Mouse (Mus musculus) right cerebral cortex, adult 18-20 months (tissue): ENCODE measurements around the gene Pamr1.

Source experiments
- DNase-seq: peaks from one replicate; pipeline ENCODE4 v3.0.0; 2022; ENCODE audit warnings: mixed read lengths

Pamr1 gene

GRCm38 (mm10) chr2:102549611-102550266 lies at the start of gene Pamr1:
Gene Pamr1, plus strand, starts transcription at chr2:102550012.
- DNase-seq, result no peak

GRCm38 (mm10) chr2:102507633-102508032 lies 42.2 kb upstream of the Pamr1 start:
- DNase-seq, result no peak

GRCm38 (mm10) chr2:102508154-102508553 lies 41.7 kb upstream of the Pamr1 start:
- no peak for DNase-seq

- no peak for DNase-seq
These were observed 29.9 kb upstream of the Pamr1 start for GRCm38 (mm10) chr2:102519956-102520355.

GRCm38 (mm10) chr2:102527563-102527962 lies 22.2 kb upstream of the Pamr1 start:
- no peak for DNase-seq

GRCm38 (mm10) chr2:102533437-102533836 lies 16.4 kb upstream of the Pamr1 start:
- DNase-seq, result no peak

GRCm38 (mm10) chr2:102536766-102537165 lies 13.0 kb upstream of the Pamr1 start:
- DNase-seq, result no peak

GRCm38 (mm10) chr2:102540438-102541230 lies 9.2 kb upstream of the Pamr1 start:
- no peak for DNase-seq

GRCm38 (mm10) chr2:102541404-102542125 lies 8.2 kb upstream of the Pamr1 start:
- DNase-seq, result no peak

- DNase-seq, result no peak
These were observed 5.7 kb upstream of the Pamr1 start for GRCm38 (mm10) chr2:102543961-102544719.

GRCm38 (mm10) chr2:102550910-102551582 lies 1.2 kb downstream of the Pamr1 start:
- no peak for DNase-seq

- no peak for DNase-seq
These were observed 1.8 kb downstream of the Pamr1 start for GRCm38 (mm10) chr2:102551594-102551993.

- no peak for DNase-seq
These were observed 2.3 kb downstream of the Pamr1 start for GRCm38 (mm10) chr2:102552095-102552537.

GRCm38 (mm10) chr2:102557085-102557484 lies 7.3 kb downstream of the Pamr1 start:
- no peak for DNase-seq

- no peak for DNase-seq
These were observed 9.2 kb downstream of the Pamr1 start for GRCm38 (mm10) chr2:102558965-102559364.

- no peak for DNase-seq
These were observed 14.0 kb downstream of the Pamr1 start for GRCm38 (mm10) chr2:102563848-102564247.

- peak; percentile 35 for DNase-seq
These were observed 29.4 kb downstream of the Pamr1 start for GRCm38 (mm10) chr2:102579248-102579647.

- peak; percentile 41 for DNase-seq
These were observed 40.2 kb downstream of the Pamr1 start for GRCm38 (mm10) chr2:102589977-102590376.

GRCm38 (mm10) chr2:102594535-102594934 lies 44.7 kb downstream of the Pamr1 start:
- DNase-seq, result no peak

- no peak for DNase-seq
These were observed 45.8 kb downstream of the Pamr1 start for GRCm38 (mm10) chr2:102595395-102596130.
